Mouse (Mus musculus): ENCODE results near the gene Golim4.
A peak's percentile ranks its signal among the peaks of the same experiment; 100 is the strongest.
"Not testable (repeated sequence)": the region's sequence is repeated elsewhere in the genome, so short reads cannot be mapped to it uniquely, and the experiment has no call there.

Gene Golim4

GRCm38 (mm10) chr3:75956551-75957302 lies at the start of gene Golim4:
TSS of gene Golim4 (minus strand) at chr3:75956949.
- Histone ChIP-seq H3K27me3 (ENCODE audit: control insufficient read depth, insufficient read depth, low read length, poor library complexity, severe bottlenecking) (no peaks in the 10 kb centered on the region; the same call in 1 of the 2 replicates), H3K36me3 (ENCODE audit: control insufficient read depth, insufficient read depth, low read length, poor library complexity, severe bottlenecking) (no peaks in the 10 kb centered on the region)
- peak; percentile 80 for DNase-seq (ENCODE audit: low read depth, low spot score)

GRCm38 (mm10) chr3:76005621-76006020 lies 48.9 kb upstream of the Golim4 start:
- Histone ChIP-seq H3K36me3 (ENCODE audit: control insufficient read depth, insufficient read depth, low read length, poor library complexity, severe bottlenecking) (no peaks in the 10 kb centered on the region), H3K27me3 (ENCODE audit: control insufficient read depth, insufficient read depth, low read length, poor library complexity, severe bottlenecking) (no peaks in the 10 kb centered on the region)
- peak; percentile 25 for DNase-seq (ENCODE audit: low read depth, low spot score)

DNA sequence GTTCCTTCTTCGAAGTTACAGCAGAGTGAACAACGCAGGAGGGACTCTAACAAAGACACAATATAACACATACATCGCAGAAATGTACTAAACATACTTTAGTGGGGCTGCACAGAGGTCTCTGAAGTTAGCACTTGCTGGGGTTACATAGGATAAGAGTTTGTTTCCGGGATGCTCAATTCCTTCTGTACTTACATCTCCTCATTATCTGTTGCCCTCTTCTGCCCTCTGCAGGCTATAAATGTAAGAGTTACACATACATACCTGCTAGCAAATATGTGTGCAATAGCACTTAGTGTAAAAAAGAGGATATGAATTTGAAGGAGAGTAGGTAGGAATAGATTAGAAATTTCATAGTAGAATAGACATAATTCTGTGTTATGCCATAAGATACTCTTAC lies 44.4 kb upstream of the Golim4 start:
- H3K36me3 ChIP-seq (ENCODE audit: control insufficient read depth, insufficient read depth, low read length, poor library complexity, severe bottlenecking), result no peaks in the 10 kb centered on the region
- DNase-seq (ENCODE audit: low read depth, low spot score), result peak; percentile 70
- H3K27me3 ChIP-seq (ENCODE audit: control insufficient read depth, insufficient read depth, low read length, poor library complexity, severe bottlenecking), result no peaks in the 10 kb centered on the region

DNA sequence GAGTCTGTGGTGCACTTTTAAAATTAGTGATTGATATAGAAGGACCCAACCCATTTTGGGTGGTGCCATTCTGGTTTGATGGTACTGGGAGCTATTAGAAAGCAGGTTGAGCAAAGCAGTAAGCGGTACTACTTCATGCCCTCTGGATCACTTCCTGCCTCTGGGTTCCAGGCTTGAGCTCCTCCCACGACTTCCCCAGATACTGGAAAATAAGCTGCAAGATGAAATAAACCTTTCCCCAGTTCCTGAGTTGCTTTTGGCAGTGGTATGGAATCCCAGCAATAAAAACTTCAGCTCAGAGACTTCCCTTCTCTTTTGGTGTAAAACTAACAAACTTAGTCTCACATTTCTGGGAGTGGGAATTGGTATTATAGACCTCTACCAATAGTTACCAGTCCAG lies 43.7 kb upstream of the Golim4 start:
- Histone ChIP-seq H3K27me3 (ENCODE audit: control insufficient read depth, insufficient read depth, low read length, poor library complexity, severe bottlenecking) (no peaks in the 10 kb centered on the region), H3K36me3 (ENCODE audit: control insufficient read depth, insufficient read depth, low read length, poor library complexity, severe bottlenecking) (no peaks in the 10 kb centered on the region)
- no peak for DNase-seq (ENCODE audit: low read depth, low spot score)

- not testable (repeated sequence) for H3K27me3 ChIP-seq (ENCODE audit: control insufficient read depth, insufficient read depth, low read length, poor library complexity, severe bottlenecking); H3K36me3 ChIP-seq (ENCODE audit: control insufficient read depth, insufficient read depth, low read length, poor library complexity, severe bottlenecking)
- DNase-seq (ENCODE audit: low read depth, low spot score), result peak; percentile 4
Measured at GRCm38 (mm10) chr3:75981031-75981750, 24.4 kb upstream of the Golim4 start.

- H3K36me3 ChIP-seq (ENCODE audit: control insufficient read depth, insufficient read depth, low read length, poor library complexity, severe bottlenecking); H3K27me3 ChIP-seq (ENCODE audit: control insufficient read depth, insufficient read depth, low read length, poor library complexity, severe bottlenecking); DNase-seq (ENCODE audit: low read depth, low spot score): not testable (repeated sequence)
Measured at GRCm38 (mm10) chr3:75962784-75963772, 6.3 kb upstream of the Golim4 start.

- H3K27me3 ChIP-seq (ENCODE audit: control insufficient read depth, insufficient read depth, low read length, poor library complexity, severe bottlenecking), result no peaks in the 10 kb centered on the region; the same call in 1 of the 2 replicates
- H3K36me3 ChIP-seq (ENCODE audit: control insufficient read depth, insufficient read depth, low read length, poor library complexity, severe bottlenecking), result no peaks in the 10 kb centered on the region
- DNase-seq (ENCODE audit: low read depth, low spot score), result peak; percentile 36
Measured at GRCm38 (mm10) chr3:75955661-75956491, 873 bp downstream of the Golim4 start.

DNA sequence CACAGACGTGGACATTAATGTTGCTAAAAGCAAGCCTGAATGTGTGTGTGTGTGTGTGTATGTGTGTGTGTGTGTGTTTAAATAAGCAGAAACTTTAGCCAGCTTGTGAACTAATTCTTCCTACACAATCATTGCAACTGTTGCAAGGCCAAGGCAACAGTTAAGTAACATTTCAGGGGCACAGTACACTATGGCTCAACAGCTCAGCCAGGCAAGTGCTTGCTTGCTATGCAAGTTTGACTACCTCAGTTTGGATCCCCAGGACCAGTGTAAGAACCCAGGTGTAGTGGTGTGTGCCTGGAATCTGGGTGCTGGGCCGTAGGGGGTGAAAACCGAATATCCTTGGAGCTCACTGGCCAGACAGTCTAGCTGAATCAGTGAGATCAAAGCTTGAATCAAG lies 2.6 kb downstream of the Golim4 start:
- Histone ChIP-seq H3K27me3 (ENCODE audit: control insufficient read depth, insufficient read depth, low read length, poor library complexity, severe bottlenecking) (no peaks in the 10 kb centered on the region; the same call in 1 of the 2 replicates), H3K36me3 (ENCODE audit: control insufficient read depth, insufficient read depth, low read length, poor library complexity, severe bottlenecking) (no peaks in the 10 kb centered on the region)
- no peak for DNase-seq (ENCODE audit: low read depth, low spot score)

GRCm38 (mm10) chr3:75952328-75953060 lies 4.3 kb downstream of the Golim4 start:
- Histone ChIP-seq H3K36me3 (ENCODE audit: control insufficient read depth, insufficient read depth, low read length, poor library complexity, severe bottlenecking) (no peaks in the 10 kb centered on the region), H3K27me3 (ENCODE audit: control insufficient read depth, insufficient read depth, low read length, poor library complexity, severe bottlenecking) (no peaks in the 10 kb centered on the region; the same call in 1 of the 2 replicates)
- no peak for DNase-seq (ENCODE audit: low read depth, low spot score)

GRCm38 (mm10) chr3:75950897-75951296 lies 5.9 kb downstream of the Golim4 start:
- Histone ChIP-seq H3K36me3 (ENCODE audit: control insufficient read depth, insufficient read depth, low read length, poor library complexity, severe bottlenecking) (no peaks in the 10 kb centered on the region), H3K27me3 (ENCODE audit: control insufficient read depth, insufficient read depth, low read length, poor library complexity, severe bottlenecking) (no peaks in the 10 kb centered on the region; the same call in 1 of the 2 replicates)
- DNase-seq (ENCODE audit: low read depth, low spot score), result no peak

GRCm38 (mm10) chr3:75949358-75949757 lies 7.4 kb downstream of the Golim4 start:
- no peaks in the 10 kb centered on the region; the same call in 1 of the 2 replicates for H3K27me3 ChIP-seq (ENCODE audit: control insufficient read depth, insufficient read depth, low read length, poor library complexity, severe bottlenecking)
- no peaks in the 10 kb centered on the region for H3K36me3 ChIP-seq (ENCODE audit: control insufficient read depth, insufficient read depth, low read length, poor library complexity, severe bottlenecking)
- no peak for DNase-seq (ENCODE audit: low read depth, low spot score)

- H3K36me3 ChIP-seq (ENCODE audit: control insufficient read depth, insufficient read depth, low read length, poor library complexity, severe bottlenecking), result no peaks in the 10 kb centered on the region
- no peaks in the 10 kb centered on the region; the same call in 1 of the 2 replicates for H3K27me3 ChIP-seq (ENCODE audit: control insufficient read depth, insufficient read depth, low read length, poor library complexity, severe bottlenecking)
- no peak for DNase-seq (ENCODE audit: low read depth, low spot score)
Measured at GRCm38 (mm10) chr3:75948541-75949095, 8.1 kb downstream of the Golim4 start.

GRCm38 (mm10) chr3:75948003-75948402 lies 8.7 kb downstream of the Golim4 start:
- no peaks in the 10 kb centered on the region for H3K36me3 ChIP-seq (ENCODE audit: control insufficient read depth, insufficient read depth, low read length, poor library complexity, severe bottlenecking)
- no peaks in the 10 kb centered on the region; the same call in 1 of the 2 replicates for H3K27me3 ChIP-seq (ENCODE audit: control insufficient read depth, insufficient read depth, low read length, poor library complexity, severe bottlenecking)
- DNase-seq (ENCODE audit: low read depth, low spot score), result no peak
